Mouse (Mus musculus): ENCODE data around the gene Ppp1r21. TPM values are rescaled to one million over a fixed set of nuclear protein-coding genes. Genes with fewer than 3 reads are reported as not detected.

Ppp1r21 gene
- polyA plus RNA-seq (2014; fragmentation: Nextera tagmentation; extraction: Ambion mirVana) = 47.8 and 48.6 TPM in 2 replicates

- H3K36me3 ChIP-seq (replicated peaks; ENCODE audit: control insufficient read depth, insufficient read depth) = no peaks in the 10 kb centered on the region
- H3K4me3 ChIP-seq (replicated peaks; ENCODE audit: low read length) = peak within 1 kb of the TSS; percentile 66
- H3K4me2 ChIP-seq (replicated peaks) = peak within 1 kb of the TSS; percentile 59
- ATAC-seq (ENCODE audit: low FRiP score) (peak; percentile 96), DNase-seq (ENCODE audit: low spot score) (peak; percentile 96)
- 7% methylated on average over 32 of the region's 49 CpGs for WGBS
- peak within 1 kb of the TSS; percentile 71 for H3K9ac ChIP-seq
- H3K27me3 ChIP-seq (ENCODE audit: control insufficient read depth, insufficient read depth, low read length) = no peaks in the 10 kb centered on the region
- peaks cover 8% of the 10 kb centered on the region for H3K4me1 ChIP-seq (replicated peaks; ENCODE audit: control insufficient read depth, insufficient read depth, low read length)
- H3K27ac ChIP-seq = peak within 1 kb of the TSS; percentile 96
- H3K9me3 ChIP-seq (ENCODE audit: control insufficient read depth, low read length) = no peaks in the 10 kb centered on the region
These were observed at the start of gene Ppp1r21 for GRCm38 (mm10) chr17:88529519-88530235. Ppp1r21 (plus strand) TSS chr17:88530118.

GRCm38 (mm10) chr17:88480369-88480768 is 49.5 kb upstream of the Ppp1r21 start:
- no peaks in the 10 kb centered on the region for H3K27me3 ChIP-seq (ENCODE audit: control insufficient read depth, insufficient read depth, low read length)
- H3K27ac ChIP-seq = no peak overlapping the region
- ATAC-seq (ENCODE audit: low FRiP score) = no peak
- no peak for DNase-seq (ENCODE audit: low spot score)
- 96% methylated on average over 10 of the region's 10 CpGs for WGBS
- H3K9ac ChIP-seq = no peak overlapping the region
- H3K4me3 ChIP-seq (replicated peaks; ENCODE audit: low read length) = no peak overlapping the region
- H3K4me1 ChIP-seq (replicated peaks; ENCODE audit: control insufficient read depth, insufficient read depth, low read length) = no peaks in the 10 kb centered on the region
- no peak overlapping the region for H3K4me2 ChIP-seq (replicated peaks)
- peaks cover 7% of the 10 kb centered on the region; the same call in 1 of the 2 replicates for H3K36me3 ChIP-seq (replicated peaks; ENCODE audit: control insufficient read depth, insufficient read depth)
- no peaks in the 10 kb centered on the region for H3K9me3 ChIP-seq (ENCODE audit: control insufficient read depth, low read length)

GRCm38 (mm10) chr17:88481062-88481461 is 48.9 kb upstream of the Ppp1r21 start:
- Histone ChIP-seq H3K4me3 (replicated peaks; ENCODE audit: low read length) (no peak overlapping the region), H3K27ac (no peak overlapping the region), H3K27me3 (ENCODE audit: control insufficient read depth, insufficient read depth, low read length) (no peaks in the 10 kb centered on the region), H3K9me3 (ENCODE audit: control insufficient read depth, low read length) (no peaks in the 10 kb centered on the region), H3K36me3 (replicated peaks; ENCODE audit: control insufficient read depth, insufficient read depth) (peaks cover 7% of the 10 kb centered on the region; the same call in 1 of the 2 replicates), H3K4me2 (replicated peaks) (no peak overlapping the region), H3K9ac (no peak overlapping the region), H3K4me1 (replicated peaks; ENCODE audit: control insufficient read depth, insufficient read depth, low read length) (no peaks in the 10 kb centered on the region)
- DNase-seq (ENCODE audit: low spot score) = no peak
- no peak for ATAC-seq (ENCODE audit: low FRiP score)
- WGBS = 96% methylated on average over 2 of the region's 2 CpGs

GRCm38 (mm10) chr17:88481587-88481986 is 48.3 kb upstream of the Ppp1r21 start:
- Histone ChIP-seq H3K4me1 (replicated peaks; ENCODE audit: control insufficient read depth, insufficient read depth, low read length) (no peaks in the 10 kb centered on the region), H3K36me3 (replicated peaks; ENCODE audit: control insufficient read depth, insufficient read depth) (peaks cover 9% of the 10 kb centered on the region), H3K9me3 (ENCODE audit: control insufficient read depth, low read length) (no peaks in the 10 kb centered on the region), H3K4me2 (replicated peaks) (no peak overlapping the region), H3K27ac (no peak overlapping the region), H3K9ac (no peak overlapping the region), H3K4me3 (replicated peaks; ENCODE audit: low read length) (no peak overlapping the region), H3K27me3 (ENCODE audit: control insufficient read depth, insufficient read depth, low read length) (no peaks in the 10 kb centered on the region)
- ATAC-seq (ENCODE audit: low FRiP score) = no peak
- WGBS = 93% methylated on average over 3 of the region's 3 CpGs
- no peak for DNase-seq (ENCODE audit: low spot score)

GRCm38 (mm10) chr17:88484539-88484938 is 45.4 kb upstream of the Ppp1r21 start:
- Histone ChIP-seq H3K36me3 (replicated peaks; ENCODE audit: control insufficient read depth, insufficient read depth) (peaks cover 7% of the 10 kb centered on the region), H3K9ac (no peak overlapping the region), H3K4me1 (replicated peaks; ENCODE audit: control insufficient read depth, insufficient read depth, low read length) (no peaks in the 10 kb centered on the region), H3K9me3 (ENCODE audit: control insufficient read depth, low read length) (no peaks in the 10 kb centered on the region), H3K27me3 (ENCODE audit: control insufficient read depth, insufficient read depth, low read length) (no peaks in the 10 kb centered on the region), H3K4me2 (replicated peaks) (no peak overlapping the region), H3K27ac (no peak overlapping the region), H3K4me3 (replicated peaks; ENCODE audit: low read length) (no peak overlapping the region)
- ATAC-seq (ENCODE audit: low FRiP score) (no peak), DNase-seq (ENCODE audit: low spot score) (no peak)
- 94% methylated on average over 11 of the region's 11 CpGs for WGBS

- Histone ChIP-seq H3K27me3 (ENCODE audit: control insufficient read depth, insufficient read depth, low read length) (no peaks in the 10 kb centered on the region), H3K36me3 (replicated peaks; ENCODE audit: control insufficient read depth, insufficient read depth) (peaks cover 7% of the 10 kb centered on the region), H3K9me3 (ENCODE audit: control insufficient read depth, low read length) (no peaks in the 10 kb centered on the region), H3K9ac (no peak overlapping the region), H3K4me1 (replicated peaks; ENCODE audit: control insufficient read depth, insufficient read depth, low read length) (no peaks in the 10 kb centered on the region), H3K4me2 (replicated peaks) (no peak overlapping the region), H3K27ac (no peak overlapping the region), H3K4me3 (replicated peaks; ENCODE audit: low read length) (no peak overlapping the region)
- DNase-seq (ENCODE audit: low spot score) (no peak), ATAC-seq (ENCODE audit: low FRiP score) (no peak)
- WGBS = 78% methylated on average over 1 of the region's 1 CpGs
These were observed 45.0 kb upstream of the Ppp1r21 start for GRCm38 (mm10) chr17:88484951-88485350.

GRCm38 (mm10) chr17:88490546-88490945 is 39.4 kb upstream of the Ppp1r21 start:
- no peak for DNase-seq (ENCODE audit: low spot score)
- Histone ChIP-seq H3K4me2 (replicated peaks) (no peak overlapping the region), H3K9ac (no peak overlapping the region), H3K4me3 (replicated peaks; ENCODE audit: low read length) (no peak overlapping the region), H3K27me3 (ENCODE audit: control insufficient read depth, insufficient read depth, low read length) (no peaks in the 10 kb centered on the region), H3K4me1 (replicated peaks; ENCODE audit: control insufficient read depth, insufficient read depth, low read length) (peaks cover 20% of the 10 kb centered on the region), H3K27ac (no peak overlapping the region), H3K9me3 (ENCODE audit: control insufficient read depth, low read length) (no peaks in the 10 kb centered on the region), H3K36me3 (replicated peaks; ENCODE audit: control insufficient read depth, insufficient read depth) (peaks cover 12% of the 10 kb centered on the region)
- WGBS = 80% methylated on average over 10 of the region's 10 CpGs
- no peak for ATAC-seq (ENCODE audit: low FRiP score)

- Histone ChIP-seq H3K9me3 (ENCODE audit: control insufficient read depth, low read length) (no peaks in the 10 kb centered on the region), H3K4me3 (replicated peaks; ENCODE audit: low read length) (no peak overlapping the region), H3K4me1 (replicated peaks; ENCODE audit: control insufficient read depth, insufficient read depth, low read length) (peaks cover 20% of the 10 kb centered on the region), H3K4me2 (replicated peaks) (no peak overlapping the region), H3K27me3 (ENCODE audit: control insufficient read depth, insufficient read depth, low read length) (no peaks in the 10 kb centered on the region), H3K9ac (no peak overlapping the region), H3K27ac (no peak overlapping the region), H3K36me3 (replicated peaks; ENCODE audit: control insufficient read depth, insufficient read depth) (peaks cover 8% of the 10 kb centered on the region)
- ATAC-seq (ENCODE audit: low FRiP score) = no peak
- DNase-seq (ENCODE audit: low spot score) = no peak
- 96% methylated on average over 13 of the region's 13 CpGs for WGBS
These were observed 38.4 kb upstream of the Ppp1r21 start for GRCm38 (mm10) chr17:88491366-88492106.

GRCm38 (mm10) chr17:88492107-88492460 is 37.8 kb upstream of the Ppp1r21 start:
- ATAC-seq (ENCODE audit: low FRiP score) = no peak
- H3K27me3 ChIP-seq (ENCODE audit: control insufficient read depth, insufficient read depth, low read length) = no peaks in the 10 kb centered on the region
- H3K27ac ChIP-seq = no peak overlapping the region
- peaks cover 20% of the 10 kb centered on the region for H3K4me1 ChIP-seq (replicated peaks; ENCODE audit: control insufficient read depth, insufficient read depth, low read length)
- no peak overlapping the region for H3K4me3 ChIP-seq (replicated peaks; ENCODE audit: low read length)
- H3K9me3 ChIP-seq (ENCODE audit: control insufficient read depth, low read length) = no peaks in the 10 kb centered on the region
- no peak overlapping the region for H3K4me2 ChIP-seq (replicated peaks)
- 96% methylated on average over 5 of the region's 5 CpGs for WGBS
- no peak for DNase-seq (ENCODE audit: low spot score)
- no peak overlapping the region for H3K9ac ChIP-seq
- H3K36me3 ChIP-seq (replicated peaks; ENCODE audit: control insufficient read depth, insufficient read depth) = peaks cover 6% of the 10 kb centered on the region; the same call in 1 of the 2 replicates

Data from hindbrain, embryonic 14.5 days (tissue).